Comparison of ENCODE assay signal across 9 mouse cellular contexts in the genomic region with DNA sequence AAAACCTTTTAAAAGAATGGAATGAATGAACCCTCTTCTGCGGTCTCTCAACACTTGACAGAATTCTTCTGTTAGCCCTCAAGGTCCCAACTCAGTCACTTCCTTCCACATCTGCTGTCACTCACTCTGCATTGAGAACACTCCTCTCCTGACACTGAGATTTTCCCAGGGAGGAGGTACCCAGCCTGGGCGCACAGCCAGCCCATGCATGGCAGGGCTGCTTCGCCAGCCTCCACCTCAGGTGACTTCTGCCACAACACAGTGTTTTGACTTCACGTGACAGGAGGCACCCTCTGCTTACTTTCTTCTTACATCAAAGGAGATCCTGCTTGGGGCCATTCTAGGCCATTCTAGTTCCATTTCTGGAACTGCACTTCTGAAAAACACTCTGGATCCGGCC.
DNase-seq lines count a peak whose midpoint lies in the region; ATAC-seq and TF ChIP-seq lines count a peak whose summit lies in the region.
"Had no signal": no experiment of that assay in that cellular context is flagged by ENCODE, and none has a peak within 500 bp of the region (broad histone marks: within the 10 kb centered on the region; RNA-seq: fewer than 3 reads in every experiment).

No protein-coding gene starts in this region.

- no peaks in the 10 kb centered on the region for H3K27me3 ChIP-seq in forebrain, embryonic 14.5 days (replicated peaks; ENCODE audit: control insufficient read depth, insufficient read depth, low read length)
- no peaks in the 10 kb centered on the region for H3K27me3 ChIP-seq in forebrain, embryonic 11.5 days (ENCODE audit: control insufficient read depth, insufficient read depth, low read length)
- no peaks in the 10 kb centered on the region for H3K27me3 ChIP-seq in heart, embryonic 13.5 days (replicated peaks)
- no peaks in the 10 kb centered on the region for H3K27me3 ChIP-seq in hindbrain, embryonic 10.5 days (ENCODE audit: insufficient read depth, poor library complexity, severe bottlenecking)
- no peaks in the 10 kb centered on the region for H3K27me3 ChIP-seq in forebrain, postnatal 0 days (ENCODE audit: insufficient read depth, low read length)
- H3K27me3 ChIP-seq: limb, embryonic 13.5 days had no signal

- intact Hi-C loops in gastrocnemius, postnatal 14 days (cut with DNase I; ENCODE audit: low total_unique reads) = no loop called here

- H3K9ac ChIP-seq in forebrain, embryonic 14.5 days (ENCODE audit: low read length) = no peak overlapping the region
- no peak overlapping the region for H3K9ac ChIP-seq in forebrain, embryonic 11.5 days (ENCODE audit: low read length)
- H3K9ac ChIP-seq in heart, embryonic 13.5 days = no peak overlapping the region
- H3K9ac ChIP-seq in forebrain, postnatal 0 days = no peak overlapping the region
- H3K9ac ChIP-seq: limb, embryonic 13.5 days had no signal

- no peak for ATAC-seq in forebrain, embryonic 14.5 days
- ATAC-seq in forebrain, embryonic 11.5 days (replicated peaks; ENCODE audit: low FRiP score) = no peak
- ATAC-seq in heart, embryonic 13.5 days (ENCODE audit: extremely low read depth, insufficient number of reproducible peaks, low FRiP score, low TSS enrichment) = no peak
- no peak for ATAC-seq in forebrain, postnatal 0 days

- H3K4me1 ChIP-seq in forebrain, embryonic 14.5 days (ENCODE audit: control insufficient read depth, insufficient read depth, low read length) = peaks cover 28% of the 10 kb centered on the region
- peaks cover 5% of the 10 kb centered on the region; the same call in 1 of the 2 replicates for H3K4me1 ChIP-seq in forebrain, embryonic 11.5 days (replicated peaks; ENCODE audit: control insufficient read depth, insufficient read depth, low read length)
- peaks cover 80% of the 10 kb centered on the region for H3K4me1 ChIP-seq in heart, embryonic 13.5 days
- H3K4me1 ChIP-seq in hindbrain, embryonic 10.5 days (replicated peaks) = peaks cover 50% of the 10 kb centered on the region
- H3K4me1 ChIP-seq in forebrain, postnatal 0 days (ENCODE audit: insufficient read depth) = peaks cover 17% of the 10 kb centered on the region

- H3K36me3 ChIP-seq in forebrain, embryonic 14.5 days (ENCODE audit: control insufficient read depth, insufficient read depth, low read length) = no peaks in the 10 kb centered on the region
- no peaks in the 10 kb centered on the region for H3K36me3 ChIP-seq in forebrain, embryonic 11.5 days (ENCODE audit: control insufficient read depth, insufficient read depth, low read length)
- no peaks in the 10 kb centered on the region for H3K36me3 ChIP-seq in heart, embryonic 13.5 days
- H3K36me3 ChIP-seq in hindbrain, embryonic 10.5 days = no peaks in the 10 kb centered on the region
- H3K36me3 ChIP-seq in forebrain, postnatal 0 days (ENCODE audit: insufficient read depth) = no peaks in the 10 kb centered on the region
- H3K36me3 ChIP-seq: limb, embryonic 13.5 days had no signal

- no peak overlapping the region for H3K4me3 ChIP-seq in forebrain, embryonic 14.5 days (ENCODE audit: low read depth, low read length)
- no peak overlapping the region for H3K4me3 ChIP-seq in forebrain, embryonic 11.5 days (ENCODE audit: low read depth, low read length)
- no peak overlapping the region for H3K4me3 ChIP-seq in heart, embryonic 13.5 days
- H3K4me3 ChIP-seq in hindbrain, embryonic 10.5 days = no peak overlapping the region
- H3K4me3 ChIP-seq in forebrain, postnatal 0 days (ENCODE audit: low read depth, low read length) = no peak overlapping the region
- H3K4me3 ChIP-seq: limb, embryonic 13.5 days had no signal

- no peaks in the 10 kb centered on the region for H3K9me3 ChIP-seq in forebrain, embryonic 14.5 days (replicated peaks; ENCODE audit: control insufficient read depth, low read length)
- no peaks in the 10 kb centered on the region for H3K9me3 ChIP-seq in forebrain, embryonic 11.5 days (ENCODE audit: control insufficient read depth, low read length)
- H3K9me3 ChIP-seq in heart, embryonic 13.5 days = no peaks in the 10 kb centered on the region
- no peaks in the 10 kb centered on the region for H3K9me3 ChIP-seq in hindbrain, embryonic 10.5 days
- H3K9me3 ChIP-seq in forebrain, postnatal 0 days (ENCODE audit: low read length) = no peaks in the 10 kb centered on the region
- H3K9me3 ChIP-seq: limb, embryonic 13.5 days had no signal

- no peak overlapping the region for H3K4me2 ChIP-seq in forebrain, embryonic 14.5 days (ENCODE audit: low read length)
- H3K4me2 ChIP-seq in forebrain, embryonic 11.5 days (ENCODE audit: low read depth, low read length, severe bottlenecking) = no peak overlapping the region
- peak overlapping the region; percentile 47; the same call in 1 of the 2 replicates for H3K4me2 ChIP-seq in heart, embryonic 13.5 days
- no peak overlapping the region for H3K4me2 ChIP-seq in forebrain, postnatal 0 days (ENCODE audit: low read depth)
- H3K4me2 ChIP-seq: limb, embryonic 13.5 days had no signal

- DNase-seq in forebrain, embryonic 14.5 days (ENCODE audit: low spot score) = peak; percentile 25
- DNase-seq in forebrain, embryonic 11.5 days (ENCODE audit: low spot score) = no peak
- DNase-seq in CD8-positive naive resting alpha-beta T cell, adult 2 months (ENCODE audit: low read depth in 2 of 2, low spot score in 2 of 2) = peak; percentile 81 to 85
- DNase-seq in naive thymus-derived CD4-positive, alpha-beta T cell, adult 2 months (ENCODE audit: low read depth) = peak; percentile 93
- DNase-seq in hindbrain, embryonic 10.5 days (ENCODE audit: low spot score) = no peak
- no peak for DNase-seq in gastrocnemius, postnatal 14 days
- DNase-seq in forebrain, postnatal 0 days = no peak

- WGBS in forebrain, embryonic 14.5 days = 72% methylated on average over 5 of the region's 5 CpGs
- WGBS in forebrain, embryonic 11.5 days = 91% methylated on average over 5 of the region's 5 CpGs
- WGBS in heart, embryonic 13.5 days = 52% methylated on average over 5 of the region's 5 CpGs
- 92% methylated on average over 5 of the region's 5 CpGs for WGBS in hindbrain, embryonic 10.5 days
- WGBS in forebrain, postnatal 0 days = 60% methylated on average over 5 of the region's 5 CpGs

- TF ChIP-seq CTCF in forebrain, postnatal 0 days (IDR thresholded peaks at IDR 0.05; ENCODE audit: low read depth) = no peak

- H3K27ac ChIP-seq in forebrain, embryonic 14.5 days (ENCODE audit: low read depth, low read length) = no peak overlapping the region
- no peak overlapping the region for H3K27ac ChIP-seq in forebrain, embryonic 11.5 days (ENCODE audit: low read depth, low read length)
- peak overlapping the region; percentile 50 for H3K27ac ChIP-seq in heart, embryonic 13.5 days (replicated peaks)
- H3K27ac ChIP-seq in hindbrain, embryonic 10.5 days = no peak overlapping the region
- H3K27ac ChIP-seq in forebrain, postnatal 0 days (ENCODE audit: low read depth, low read length) = no peak overlapping the region
- H3K27ac ChIP-seq: limb, embryonic 13.5 days had no signal

Comparison
In these comparisons a context has a peak if more than half of its experiments do, and no peak if none do; other contexts are left out.
1. DNase-seq: peak in forebrain, embryonic 14.5 days (single experiment), CD8-positive naive resting alpha-beta T cell, adult 2 months (2 of 2) and naive thymus-derived CD4-positive, alpha-beta T cell, adult 2 months (single experiment); none in forebrain, embryonic 11.5 days (single experiment), hindbrain, embryonic 10.5 days (single experiment), gastrocnemius, postnatal 14 days (single experiment) and forebrain, postnatal 0 days (single experiment).